Mouse (Mus musculus): Measurements from ENCODE around the gene Mybphl. TPM values are rescaled to one million over a fixed set of nuclear protein-coding genes. Genes with fewer than 3 reads are reported as not detected.

The Mybphl gene
- polyA plus RNA-seq, 1 experiment, result 39.2 TPM

GRCm38 (mm10) chr3:108383485-108384354 is 19.0 kb downstream of the Mybphl start, which contains the start of gene Psrc1:
TSS of gene Psrc1 (plus strand) at chr3:108383839.
- TF ChIP-seq POLR2A (IDR thresholded peaks at IDR 0.05; ENCODE audit: borderline replicate concordance, extremely low read depth, low read depth, low read length), result no peak
- no peak for TF ChIP-seq CTCF (IDR thresholded peaks at IDR 0.05; ENCODE audit: insufficient read depth, low read length)
- 2% methylated on average over 44 of the region's 44 CpGs for WGBS
- Histone ChIP-seq H3K4me3 (replicated peaks; ENCODE audit: extremely low read depth, low read depth, low read length) (peak within 1 kb of the TSS; percentile 92), H3K4me1 (ENCODE audit: control insufficient read depth, insufficient read depth, low read length) (peaks cover 5% of the 10 kb centered on the region)
- peak; percentile 92 for DNase-seq

- TF ChIP-seq POLR2A (IDR thresholded peaks at IDR 0.05; ENCODE audit: borderline replicate concordance, extremely low read depth, low read depth, low read length) (no peak), CTCF (IDR thresholded peaks at IDR 0.05; ENCODE audit: insufficient read depth, low read length) (no peak)
- no peak for DNase-seq
- Histone ChIP-seq H3K4me1 (ENCODE audit: control insufficient read depth, insufficient read depth, low read length) (peaks cover 7% of the 10 kb centered on the region), H3K4me3 (replicated peaks; ENCODE audit: extremely low read depth, low read depth, low read length) (no peak overlapping the region)
- whole genome bisulfite sequencing, result 38% methylated on average over 2 of the region's 2 CpGs
Observed at GRCm38 (mm10) chr3:108384425-108384824, 19.7 kb downstream of the Mybphl start.

- TF ChIP-seq POLR2A (IDR thresholded peaks at IDR 0.05; ENCODE audit: borderline replicate concordance, extremely low read depth, low read depth, low read length) (no peak), CTCF (IDR thresholded peaks at IDR 0.05; ENCODE audit: insufficient read depth, low read length) (no peak)
- Histone ChIP-seq H3K4me3 (replicated peaks; ENCODE audit: extremely low read depth, low read depth, low read length) (no peak overlapping the region), H3K4me1 (ENCODE audit: control insufficient read depth, insufficient read depth, low read length) (peaks cover 7% of the 10 kb centered on the region)
- 64% methylated on average over 10 of the region's 10 CpGs for WGBS
- DNase-seq, result no peak
Observed at GRCm38 (mm10) chr3:108386186-108386585, 21.5 kb downstream of the Mybphl start.

- TF ChIP-seq CTCF (IDR thresholded peaks at IDR 0.05; ENCODE audit: insufficient read depth, low read length) (peak; percentile 93), POLR2A (IDR thresholded peaks at IDR 0.05; ENCODE audit: borderline replicate concordance, extremely low read depth, low read depth, low read length) (no peak)
- Histone ChIP-seq H3K4me3 (replicated peaks; ENCODE audit: extremely low read depth, low read depth, low read length) (no peak overlapping the region), H3K4me1 (ENCODE audit: control insufficient read depth, insufficient read depth, low read length) (peaks cover 3% of the 10 kb centered on the region)
- 0% methylated on average over 5 of the region's 5 CpGs for WGBS
- DNase-seq, result peak; percentile 96
Observed at GRCm38 (mm10) chr3:108389111-108389545, 24.4 kb downstream of the Mybphl start.

DNA sequence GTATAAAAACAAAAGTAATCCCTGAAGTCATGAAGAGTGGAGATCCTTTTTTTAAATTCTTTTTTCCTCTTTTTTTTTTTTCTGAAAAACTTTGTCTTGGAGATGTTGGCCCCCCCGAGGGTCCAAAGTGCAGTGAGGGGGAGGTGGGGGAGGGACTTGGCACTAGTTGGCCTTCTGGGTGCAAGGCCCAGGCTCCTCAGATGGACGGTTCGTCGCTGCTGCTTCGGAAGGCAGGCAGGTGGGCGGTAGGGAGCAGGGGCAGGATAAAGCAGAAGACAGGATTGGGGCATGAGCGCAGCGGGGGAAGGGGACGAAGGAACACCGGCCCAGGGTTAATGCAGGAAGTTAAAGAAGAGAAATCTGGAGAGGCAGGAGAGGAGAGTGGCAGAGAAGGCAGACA is 27.6 kb downstream of the Mybphl start:
- no peak for TF ChIP-seq POLR2A (IDR thresholded peaks at IDR 0.05; ENCODE audit: borderline replicate concordance, extremely low read depth, low read depth, low read length)
- no peak for TF ChIP-seq CTCF (IDR thresholded peaks at IDR 0.05; ENCODE audit: insufficient read depth, low read length)
- H3K4me1 ChIP-seq (ENCODE audit: control insufficient read depth, insufficient read depth, low read length), result peaks cover 2% of the 10 kb centered on the region; the same call in 1 of the 2 replicates
- WGBS, result 39% methylated on average over 10 of the region's 10 CpGs
- no peak overlapping the region for H3K4me3 ChIP-seq (replicated peaks; ENCODE audit: extremely low read depth, low read depth, low read length)
- DNase-seq, result no peak

DNA sequence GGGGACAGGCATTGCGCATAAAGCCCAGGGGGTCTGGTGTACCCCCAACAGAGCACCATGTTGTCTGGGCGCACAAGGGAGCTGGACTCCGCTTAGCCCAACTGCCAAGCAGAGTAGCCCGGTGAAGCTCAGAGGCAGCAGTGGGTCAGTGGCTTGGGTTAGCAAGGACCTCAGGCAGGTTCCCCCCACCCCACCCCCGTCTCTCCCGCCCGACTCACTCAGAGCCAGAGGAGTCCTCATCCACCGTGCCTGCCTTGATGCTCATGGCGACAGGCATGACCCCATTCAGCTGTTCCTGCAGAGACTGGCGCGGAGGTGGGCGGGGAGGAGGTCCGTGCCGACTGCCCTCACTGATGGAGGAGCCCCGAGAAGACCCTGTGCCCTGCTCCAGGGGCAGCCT is 28.1 kb downstream of the Mybphl start:
- TF ChIP-seq POLR2A (IDR thresholded peaks at IDR 0.05; ENCODE audit: borderline replicate concordance, extremely low read depth, low read depth, low read length), result no peak
- TF ChIP-seq CTCF (IDR thresholded peaks at IDR 0.05; ENCODE audit: insufficient read depth, low read length), result no peak
- Histone ChIP-seq H3K4me3 (replicated peaks; ENCODE audit: extremely low read depth, low read depth, low read length) (no peak overlapping the region), H3K4me1 (ENCODE audit: control insufficient read depth, insufficient read depth, low read length) (peaks cover 2% of the 10 kb centered on the region; the same call in 1 of the 2 replicates)
- 68% methylated on average over 15 of the region's 15 CpGs for WGBS
- no peak for DNase-seq

DNA sequence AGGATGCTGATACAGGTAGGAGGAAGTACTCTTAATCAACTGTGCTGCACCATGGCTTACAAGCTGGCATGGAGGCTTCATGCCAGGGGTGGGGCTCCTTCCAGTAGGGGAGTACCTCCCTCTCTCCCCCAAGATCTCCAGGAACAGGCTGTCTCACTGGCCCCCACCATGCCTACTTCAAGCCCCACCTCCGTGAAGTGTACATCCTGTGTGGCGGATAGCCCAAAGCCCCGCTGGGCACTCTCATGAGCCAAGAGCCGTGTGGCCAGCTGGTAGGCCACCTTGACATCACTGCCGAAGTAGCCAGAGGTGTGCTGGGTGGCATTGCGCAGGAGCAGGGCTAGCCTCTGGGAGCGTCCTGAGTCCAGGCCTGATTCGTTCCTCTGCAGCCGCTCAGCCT is 33.6 kb downstream of the Mybphl start:
- TF ChIP-seq POLR2A (IDR thresholded peaks at IDR 0.05; ENCODE audit: borderline replicate concordance, extremely low read depth, low read depth, low read length) (no peak), CTCF (IDR thresholded peaks at IDR 0.05; ENCODE audit: insufficient read depth, low read length) (no peak)
- no peak for DNase-seq
- Histone ChIP-seq H3K4me3 (replicated peaks; ENCODE audit: extremely low read depth, low read depth, low read length) (no peak overlapping the region), H3K4me1 (ENCODE audit: control insufficient read depth, insufficient read depth, low read length) (no peaks in the 10 kb centered on the region)
- 84% methylated on average over 9 of the region's 9 CpGs for WGBS

- H3K4me3 ChIP-seq (replicated peaks; ENCODE audit: extremely low read depth, low read depth, low read length), result no peak overlapping the region
- no peaks in the 10 kb centered on the region for H3K4me1 ChIP-seq (ENCODE audit: control insufficient read depth, insufficient read depth, low read length)
- no peak for DNase-seq
- no peak for TF ChIP-seq POLR2A (IDR thresholded peaks at IDR 0.05; ENCODE audit: borderline replicate concordance, extremely low read depth, low read depth, low read length)
- TF ChIP-seq CTCF (IDR thresholded peaks at IDR 0.05; ENCODE audit: insufficient read depth, low read length), result no peak
- WGBS, result 80% methylated on average over 5 of the region's 5 CpGs
Observed at GRCm38 (mm10) chr3:108400442-108400841, 35.7 kb downstream of the Mybphl start.

- no peaks in the 10 kb centered on the region for H3K4me1 ChIP-seq (ENCODE audit: control insufficient read depth, insufficient read depth, low read length)
- peak; percentile 82 for DNase-seq
- TF ChIP-seq CTCF (IDR thresholded peaks at IDR 0.05; ENCODE audit: insufficient read depth, low read length) (peak; percentile 70), POLR2A (IDR thresholded peaks at IDR 0.05; ENCODE audit: borderline replicate concordance, extremely low read depth, low read depth, low read length) (no peak)
- no peak overlapping the region for H3K4me3 ChIP-seq (replicated peaks; ENCODE audit: extremely low read depth, low read depth, low read length)
- WGBS, result 33% methylated on average over 22 of the region's 22 CpGs
Observed at GRCm38 (mm10) chr3:108401692-108402527, 37.2 kb downstream of the Mybphl start.
